Mouse (Mus musculus) embryonic facial prominence, embryonic 14.5 days (tissue): ENCODE data around the gene Aoc3. TPM values are rescaled to one million over a fixed set of nuclear protein-coding genes. Genes with fewer than 3 reads are reported as not detected.
A peak's percentile ranks its signal among the peaks of the same experiment; 100 is the strongest.

ENCODE experiments used
- ATAC-seq: fragments of 200-750 bp; cut with Nextera tagmentation; 2 replicates; pipeline ENCODE4 v1.8.0; 2017; ENCODE audit warnings: low read depth, moderate number of reproducible peaks, moderate TSS enrichment
- DNase-seq: peaks from one replicate; pipeline ENCODE4 v3.0.0-alpha.2; 2015; ENCODE audit warnings: low spot score
- H3K27ac ChIP-seq: fragments of 300-500 bp; sonication (generic); replicated peaks from 2 replicates; pipeline ENCODE4 v1.5.1; 2014; ENCODE audit warnings: low read depth, mild to moderate bottlenecking, low read length, moderate library complexity
- H3K27me3 ChIP-seq: fragments of 300-500 bp; sonication (generic); replicated peaks from 2 replicates; pipeline ENCODE4 v1.6.1; 2014; ENCODE audit warnings: low read length; ENCODE audit not compliant: control insufficient read depth, insufficient read depth
- H3K36me3 ChIP-seq: fragments of 300-500 bp; sonication (generic); 2 replicates; pipeline ENCODE4 v1.6.1; 2014; ENCODE audit warnings: low read length, mixed read lengths; ENCODE audit not compliant: control insufficient read depth, insufficient read depth
- H3K4me1 ChIP-seq: fragments of 300-500 bp; sonication (generic); 2 replicates; pipeline ENCODE4 v1.6.1; 2014; ENCODE audit warnings: antibody characterized with exemption, low read length; ENCODE audit not compliant: control insufficient read depth, insufficient read depth
- H3K4me2 ChIP-seq: fragments of 300-500 bp; sonication (generic); 2 replicates; pipeline ENCODE4 v1.6.1; 2014; ENCODE audit warnings: low read depth, mild to moderate bottlenecking, low read length, moderate library complexity, mixed read lengths
- H3K4me3 ChIP-seq: fragments of 300-500 bp; sonication (generic); 2 replicates; pipeline ENCODE4 v1.5.1; 2014; ENCODE audit warnings: low read depth, mild to moderate bottlenecking, low read length
- H3K9ac ChIP-seq: fragments of 300-500 bp; sonication (generic); 2 replicates; pipeline ENCODE4 v1.6.1; 2014; ENCODE audit warnings: low read depth, mild to moderate bottlenecking, low read length, moderate library complexity, mixed read lengths
- H3K9me3 ChIP-seq: fragments of 300-500 bp; sonication (generic); 2 replicates; pipeline ENCODE4 v1.6.1; 2016; ENCODE audit warnings: low read length; ENCODE audit not compliant: control insufficient read depth
- WGBS: fragments of 180-500 bp; shearing (Covaris S2); extraction: QIAGEN DNeasy Blood & Tissue Kit; methylation state at CpG from one replicate; pipeline ENCODE4 v1.1.7; 2014; 5-methylcytosine and 5-hydroxymethylcytosine counted together
- polyA plus RNA-seq: library from polyadenylated mRNA; unstranded; fragments of >200 nt; fragmentation: Nextera tagmentation; extraction: Ambion mirVana; gene quantifications from 2 replicates; pipeline ENCODE4 v1.2.1, GENCODE M21; 2014

Aoc3 gene
- polyA plus RNA-seq, 1 experiment from 2014 or later: 2.4 TPM

DNA sequence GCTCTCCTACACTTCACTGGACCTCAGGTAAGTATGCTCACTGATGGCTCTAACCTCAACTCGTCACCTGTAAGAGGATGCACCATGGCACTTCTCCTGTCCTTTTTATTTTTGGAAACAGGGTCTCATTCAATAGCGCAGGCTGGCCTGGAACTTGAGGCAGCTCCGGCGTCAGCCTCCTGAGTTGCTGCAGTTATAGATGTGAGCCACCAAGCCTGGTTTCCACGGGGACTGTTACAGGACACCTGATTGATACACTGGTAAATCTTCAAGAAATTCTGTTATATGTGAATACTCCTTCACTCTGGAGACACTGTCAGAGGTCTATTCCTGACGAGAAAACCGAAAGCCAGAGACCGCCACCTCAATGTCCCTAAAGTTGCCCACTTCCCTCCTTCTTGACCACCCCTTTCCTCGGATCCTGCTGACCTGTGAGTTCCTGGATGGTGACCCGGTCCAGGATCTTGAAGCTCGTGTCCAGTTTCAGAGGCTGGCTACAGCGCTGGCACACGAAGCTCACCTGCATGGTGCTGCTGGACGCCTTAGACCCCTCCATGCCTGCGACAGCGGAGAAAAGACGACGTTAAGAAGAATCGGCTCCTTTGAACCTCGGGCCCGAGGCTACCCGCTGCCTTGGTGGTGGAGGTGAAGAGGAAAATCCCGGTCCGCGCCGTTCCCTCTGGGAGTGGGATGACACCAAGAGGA is 29.0 kb upstream of the Aoc3 start:
- ATAC-seq: no peak; the same call in 1 of the 2 replicates
- 14% methylated on average over 24 of the region's 26 CpGs for WGBS
- peaks cover 10% of the 10 kb centered on the region for H3K4me1 ChIP-seq
- H3K4me3 ChIP-seq: peak overlapping the region; percentile 82
- no peaks in the 10 kb centered on the region for H3K27me3 ChIP-seq
- H3K36me3 ChIP-seq: peaks cover 25% of the 10 kb centered on the region
- peak overlapping the region; percentile 92 for H3K4me2 ChIP-seq
- DNase-seq: no peak
- H3K9me3 ChIP-seq: no peaks in the 10 kb centered on the region
- H3K9ac ChIP-seq: peak overlapping the region; percentile 87
- H3K27ac ChIP-seq: peak overlapping the region; percentile 52; the same call in 1 of the 2 replicates

DNA sequence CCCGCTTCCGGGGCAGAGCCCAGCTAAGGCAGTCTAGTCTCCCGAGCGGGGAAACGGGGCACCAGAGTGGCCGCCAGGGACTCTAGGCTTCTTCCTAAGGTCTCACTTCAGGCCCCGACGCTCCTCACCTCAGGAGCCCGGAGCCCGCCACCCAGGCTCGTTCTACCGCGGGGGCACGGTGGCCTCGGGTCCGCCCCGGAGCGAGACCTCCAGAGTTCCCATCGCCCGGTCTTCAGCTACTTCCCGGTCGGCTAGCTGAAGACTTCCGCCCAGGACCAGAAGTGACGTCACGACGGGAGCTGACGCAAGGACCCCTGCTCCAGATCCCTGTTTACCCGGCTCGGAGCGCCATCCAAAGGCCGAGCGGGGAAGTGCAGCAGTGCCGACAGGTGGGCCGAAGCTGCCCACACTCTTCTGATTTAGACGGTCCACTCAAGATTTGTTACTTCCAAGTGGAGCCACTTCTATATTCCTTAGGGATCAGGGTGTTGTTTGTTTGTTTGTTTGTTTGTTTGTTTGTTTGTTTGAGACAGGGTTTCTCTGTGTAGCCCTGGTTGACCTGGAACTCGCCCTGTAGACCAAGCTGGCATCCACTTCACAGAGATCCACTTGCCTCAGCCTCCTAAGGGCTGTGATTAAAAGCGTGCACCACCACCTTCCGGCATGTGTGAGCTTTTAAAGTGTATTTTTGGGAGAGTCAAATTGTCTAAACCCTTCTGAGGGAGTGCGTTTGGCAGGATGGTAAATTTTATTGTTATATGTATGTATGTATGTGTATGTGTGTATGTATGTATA is 28.2 kb upstream of the Aoc3 start, which contains the start of gene Becn1:
TSS of gene Becn1 (minus strand) at position 283 of the 795 bp plus-strand sequence.
- H3K27ac ChIP-seq: peak within 1 kb of the TSS; percentile 52; the same call in 1 of the 2 replicates
- no peaks in the 10 kb centered on the region for H3K27me3 ChIP-seq
- peak; percentile 98 for DNase-seq
- peak within 1 kb of the TSS; percentile 92 for H3K4me2 ChIP-seq
- peak; percentile 95 for ATAC-seq
- WGBS: 7% methylated on average over 30 of the region's 39 CpGs
- H3K36me3 ChIP-seq: peaks cover 22% of the 10 kb centered on the region
- H3K4me3 ChIP-seq: peak within 1 kb of the TSS; percentile 82
- no peaks in the 10 kb centered on the region for H3K9me3 ChIP-seq
- H3K9ac ChIP-seq: peak within 1 kb of the TSS; percentile 87
- peaks cover 10% of the 10 kb centered on the region for H3K4me1 ChIP-seq

DNA sequence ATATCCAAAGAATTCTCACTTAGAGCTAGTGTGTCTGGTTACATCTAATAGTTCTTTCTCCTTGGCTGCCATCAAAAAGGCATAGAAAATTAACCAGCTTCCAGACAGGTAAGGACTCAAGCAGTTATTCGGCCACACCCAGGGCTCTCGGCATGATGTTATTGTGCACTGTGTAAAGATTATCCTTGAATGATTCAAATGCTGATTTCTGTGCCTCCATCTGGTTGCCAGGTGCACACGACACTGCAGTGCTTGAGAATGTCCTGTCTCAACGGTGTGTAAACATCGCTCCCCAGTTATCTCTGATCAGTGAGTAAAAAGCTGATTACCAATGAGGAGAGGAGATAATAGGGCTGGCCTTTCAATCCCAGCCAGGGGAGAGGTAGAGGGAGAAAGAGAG is 22.7 kb upstream of the Aoc3 start:
- Histone ChIP-seq H3K9me3 (no peaks in the 10 kb centered on the region), H3K36me3 (no peaks in the 10 kb centered on the region), H3K4me2 (no peak overlapping the region), H3K4me1 (no peaks in the 10 kb centered on the region), H3K4me3 (no peak overlapping the region), H3K27ac (no peak overlapping the region), H3K27me3 (no peaks in the 10 kb centered on the region; the same call in 1 of the 2 replicates), H3K9ac (no peak overlapping the region)
- no peak for ATAC-seq
- 37% methylated on average over 5 of the region's 5 CpGs for WGBS
- DNase-seq: no peak

DNA sequence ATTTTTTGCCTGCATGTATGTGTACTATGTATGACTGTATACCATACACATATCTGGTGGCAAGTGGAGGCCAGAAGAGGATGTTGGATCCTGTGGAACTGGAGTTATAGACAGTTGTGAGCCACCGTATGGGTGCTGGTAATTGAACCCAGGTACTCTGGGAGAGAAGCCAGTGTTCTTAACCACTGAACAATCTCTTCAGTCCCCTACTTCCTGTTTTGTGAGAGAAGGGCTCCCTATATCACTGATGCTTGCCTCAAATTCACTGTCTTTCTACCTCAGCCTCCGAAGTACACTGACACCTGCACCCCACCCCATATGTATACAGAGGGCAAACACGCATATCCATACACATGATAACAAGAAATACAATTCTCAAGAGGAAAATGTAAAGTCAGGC is 19.3 kb upstream of the Aoc3 start:
- no peak overlapping the region for H3K4me3 ChIP-seq
- H3K9ac ChIP-seq: no peak overlapping the region
- no peaks in the 10 kb centered on the region for H3K4me1 ChIP-seq
- WGBS: 83% methylated on average over 3 of the region's 3 CpGs
- ATAC-seq (no peak), DNase-seq (no peak)
- H3K36me3 ChIP-seq: no peaks in the 10 kb centered on the region
- no peaks in the 10 kb centered on the region; the same call in 1 of the 2 replicates for H3K27me3 ChIP-seq
- H3K4me2 ChIP-seq: no peak overlapping the region
- H3K9me3 ChIP-seq: no peaks in the 10 kb centered on the region
- H3K27ac ChIP-seq: no peak overlapping the region

DNA sequence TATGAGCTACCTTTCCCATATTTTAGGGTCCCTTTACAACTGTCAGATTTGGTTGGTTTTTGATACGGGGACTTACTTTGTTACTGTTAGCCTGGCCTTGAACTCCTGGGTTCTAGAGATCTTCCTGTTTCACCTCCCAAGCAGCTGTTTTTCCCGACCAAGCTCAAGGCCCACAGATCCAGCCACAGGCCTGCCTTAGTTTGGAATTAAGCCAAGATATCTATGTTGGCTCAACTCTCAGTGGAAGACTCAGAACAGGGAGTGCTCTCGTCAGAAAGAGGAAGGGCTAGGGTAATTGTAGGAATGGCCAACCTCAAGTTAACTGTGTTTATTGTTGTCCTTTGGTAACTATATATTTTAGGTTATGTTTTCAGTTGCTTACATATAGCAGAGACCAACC is 18.3 kb upstream of the Aoc3 start:
- Histone ChIP-seq H3K36me3 (no peaks in the 10 kb centered on the region), H3K27ac (no peak overlapping the region), H3K9ac (no peak overlapping the region), H3K4me3 (no peak overlapping the region), H3K4me2 (no peak overlapping the region), H3K27me3 (no peaks in the 10 kb centered on the region; the same call in 1 of the 2 replicates), H3K4me1 (peaks cover 4% of the 10 kb centered on the region; the same call in 1 of the 2 replicates), H3K9me3 (no peaks in the 10 kb centered on the region)
- WGBS: 68% methylated on average over 3 of the region's 3 CpGs
- DNase-seq: no peak
- ATAC-seq: no peak

DNA sequence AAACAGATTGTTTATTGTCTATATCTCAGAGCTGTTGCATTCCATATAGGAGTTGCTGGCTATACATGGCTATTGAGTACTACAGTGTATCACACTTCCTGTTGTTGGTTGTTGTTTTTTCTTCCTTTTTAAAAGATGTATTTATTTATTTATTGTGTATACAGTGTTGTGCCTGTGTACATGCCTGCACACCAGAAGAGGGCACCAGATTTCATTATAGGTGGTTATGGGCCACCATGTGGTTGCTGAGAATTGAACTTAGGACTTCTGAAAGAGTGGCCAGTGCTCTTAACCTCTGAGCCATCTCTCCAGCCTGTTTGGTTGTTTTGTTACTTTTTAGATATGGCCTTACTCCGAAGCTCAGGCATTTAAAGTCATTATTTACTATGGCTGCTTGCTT is 15.8 kb upstream of the Aoc3 start:
- H3K4me1 ChIP-seq: peaks cover 5% of the 10 kb centered on the region; the same call in 1 of the 2 replicates
- no peak overlapping the region for H3K27ac ChIP-seq
- WGBS: 93% methylated on average over 1 of the region's 1 CpGs
- ATAC-seq (no peak), DNase-seq (no peak)
- no peak overlapping the region for H3K4me3 ChIP-seq
- peaks cover 19% of the 10 kb centered on the region for H3K36me3 ChIP-seq
- H3K4me2 ChIP-seq: no peak overlapping the region
- H3K9ac ChIP-seq: no peak overlapping the region
- no peaks in the 10 kb centered on the region for H3K9me3 ChIP-seq
- no peaks in the 10 kb centered on the region for H3K27me3 ChIP-seq

DNA sequence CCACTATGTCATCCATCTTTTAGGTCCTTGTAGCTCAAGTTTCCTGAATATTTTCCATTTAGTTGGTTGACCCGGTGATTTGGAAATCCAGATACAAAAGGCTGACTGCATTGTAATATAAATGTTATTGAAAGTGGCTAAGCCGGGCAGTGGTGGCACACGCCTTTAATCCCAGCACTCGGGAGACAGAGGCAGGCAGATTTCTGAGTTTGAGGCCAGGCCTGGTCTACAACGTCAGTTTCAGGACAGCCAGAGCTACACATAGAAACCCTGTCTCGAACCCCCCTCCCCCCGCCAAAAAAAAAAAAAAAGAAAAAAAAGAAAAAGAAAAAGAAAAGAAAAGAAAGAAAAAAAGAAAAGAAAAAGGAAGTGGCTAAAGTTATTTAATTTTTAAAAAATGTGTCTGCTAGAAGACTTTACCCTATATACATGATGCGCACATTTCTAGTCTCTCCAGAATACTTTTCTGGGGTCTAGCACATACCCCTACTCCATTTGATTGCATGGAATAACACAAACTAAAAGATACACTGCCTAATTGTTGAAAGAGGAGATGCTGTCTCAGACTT is 15.2 kb upstream of the Aoc3 start:
- Histone ChIP-seq H3K4me1 (peaks cover 5% of the 10 kb centered on the region; the same call in 1 of the 2 replicates), H3K4me2 (peak overlapping the region; percentile 90), H3K27me3 (no peaks in the 10 kb centered on the region), H3K9ac (peak overlapping the region; percentile 87), H3K27ac (peak overlapping the region; percentile 82), H3K4me3 (peak overlapping the region; percentile 96), H3K9me3 (no peaks in the 10 kb centered on the region), H3K36me3 (peaks cover 25% of the 10 kb centered on the region)
- WGBS: 82% methylated on average over 8 of the region's 8 CpGs
- ATAC-seq (no peak), DNase-seq (no peak)

DNA sequence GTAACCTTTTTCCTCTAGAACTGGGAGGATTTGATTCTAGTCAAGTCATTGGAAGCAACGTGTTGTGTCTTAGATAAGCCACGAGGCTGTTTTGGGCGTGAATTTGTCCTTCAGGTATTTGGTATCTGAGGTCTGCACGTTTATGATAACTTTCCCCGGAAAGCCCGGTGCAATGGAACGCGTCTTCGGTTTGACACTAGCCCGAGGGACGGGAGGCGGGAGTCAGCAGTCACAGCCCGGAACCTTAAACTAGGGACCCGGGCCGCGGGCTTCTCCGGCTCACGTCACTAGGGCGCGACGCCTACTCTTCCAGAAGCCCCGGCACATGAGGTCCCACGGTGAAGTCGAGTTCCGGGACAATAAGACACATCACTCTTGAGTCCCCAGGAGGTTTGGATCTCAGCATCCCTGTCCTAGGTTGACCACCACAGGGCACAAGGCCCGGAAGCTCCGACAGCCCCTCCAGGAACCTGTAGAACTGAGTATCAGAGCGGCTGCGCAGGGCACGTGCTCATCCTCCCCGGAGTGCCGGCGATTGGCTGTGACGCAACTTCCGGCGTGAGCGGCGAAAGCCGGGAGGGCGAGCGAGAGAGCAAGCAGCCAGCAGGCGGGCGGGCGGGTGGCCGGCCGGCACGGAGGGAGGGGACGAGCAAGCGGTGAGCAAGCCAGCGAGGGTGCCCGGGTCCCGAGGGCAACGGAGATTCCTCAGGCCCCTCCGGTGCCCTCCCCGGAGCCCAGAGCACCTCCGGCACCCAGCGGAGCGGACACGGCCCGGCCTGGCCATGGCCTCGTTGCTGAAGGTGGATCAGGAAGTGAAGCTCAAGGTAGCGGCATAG is 14.5 kb upstream of the Aoc3 start, which contains the start of gene Psme3:
TSS of gene Psme3 (plus strand) at position 549 of the 836 bp plus-strand sequence.
- no peaks in the 10 kb centered on the region for H3K27me3 ChIP-seq
- no peaks in the 10 kb centered on the region for H3K9me3 ChIP-seq
- H3K4me2 ChIP-seq: peak within 1 kb of the TSS; percentile 90
- peak within 1 kb of the TSS; percentile 96 for H3K4me3 ChIP-seq
- WGBS: under 1% methylated on average over 38 of the region's 62 CpGs
- peaks cover 5% of the 10 kb centered on the region; the same call in 1 of the 2 replicates for H3K4me1 ChIP-seq
- DNase-seq (peak; percentile 94), ATAC-seq (peak; percentile 93)
- peak within 1 kb of the TSS; percentile 87 for H3K9ac ChIP-seq
- H3K27ac ChIP-seq: peak within 1 kb of the TSS; percentile 82
- H3K36me3 ChIP-seq: peaks cover 33% of the 10 kb centered on the region
